Comparison of ENCODE assay signal across 9 mouse cellular contexts in genomic region chr3:119497880-119498279, GRCm38 (mm10).
"Had no signal": no experiment of that assay in that cellular context is flagged by ENCODE, and none has a peak within 500 bp of the region (broad histone marks: within the 10 kb centered on the region; RNA-seq: fewer than 3 reads in every experiment).

No protein-coding gene starts in this region.

- H3K36me3 ChIP-seq: limb, embryonic 13.5 days; neural tube, embryonic 13.5 days had no signal

- H3K9me3 ChIP-seq: limb, embryonic 13.5 days; neural tube, embryonic 13.5 days had no signal

- H3K4me2 ChIP-seq: limb, embryonic 13.5 days had no signal

- H3K27me3 ChIP-seq: limb, embryonic 13.5 days; neural tube, embryonic 13.5 days had no signal

- DNase-seq: kidney, adult 8-10 months; kidney, postnatal 25 days; lung, adult 18-20 months; right cerebral cortex, adult 18-20 months; right cerebral cortex, postnatal 25 days; thymus, postnatal 36 days had no signal

- H3K4me1 ChIP-seq: limb, embryonic 13.5 days; neural tube, embryonic 13.5 days had no signal

- H3K9ac ChIP-seq: limb, embryonic 13.5 days; liver, embryonic 14.5 days; neural tube, embryonic 13.5 days had no signal

- H3K4me3 ChIP-seq: limb, embryonic 13.5 days; neural tube, embryonic 13.5 days had no signal

- H3K27ac ChIP-seq: limb, embryonic 13.5 days; liver, embryonic 14.5 days; neural tube, embryonic 13.5 days had no signal
